Mouse (Mus musculus): ENCODE results near the gene Ttc28. TPM values are rescaled to one million over a fixed set of nuclear protein-coding genes. Genes with fewer than 3 reads are reported as not detected.
"Not testable (repeated sequence)": the region's sequence is repeated elsewhere in the genome, so short reads cannot be mapped to it uniquely, and the experiment has no call there.

Gene Ttc28
- total RNA-seq (2015; ENCODE audit: low replicate concordance): 4.2 and 5.4 TPM in 2 replicates
- total RNA-seq (2017; ENCODE audit: low replicate concordance): 3.9 and 6.8 TPM in 2 replicates

GRCm38 (mm10) chr5:110879584-110880374, at the start of gene Ttc28:
Gene Ttc28, plus strand, starts transcription at chr5:110879803.
- peak; percentile 87 for ATAC-seq (replicated peaks; ENCODE audit: low FRiP score, poor library complexity, severe bottlenecking)

GRCm38 (mm10) chr5:110831036-110831720, 48.4 kb upstream of the Ttc28 start:
- ATAC-seq (replicated peaks; ENCODE audit: low FRiP score, poor library complexity, severe bottlenecking): no peak

GRCm38 (mm10) chr5:110835959-110836358, 43.6 kb upstream of the Ttc28 start:
- peak; percentile 69 for ATAC-seq (replicated peaks; ENCODE audit: low FRiP score, poor library complexity, severe bottlenecking)

- ATAC-seq (replicated peaks; ENCODE audit: low FRiP score, poor library complexity, severe bottlenecking): not testable (repeated sequence)
Measured at GRCm38 (mm10) chr5:110838016-110838415, 41.6 kb upstream of the Ttc28 start.

- peak; percentile 36 for ATAC-seq (replicated peaks; ENCODE audit: low FRiP score, poor library complexity, severe bottlenecking)
Measured at GRCm38 (mm10) chr5:110839038-110839677, 40.4 kb upstream of the Ttc28 start.

- ATAC-seq (replicated peaks; ENCODE audit: low FRiP score, poor library complexity, severe bottlenecking): peak; percentile 81
Measured at GRCm38 (mm10) chr5:110839678-110840365, 39.8 kb upstream of the Ttc28 start, which contains the start of the genes Hscb and Chek2. Gene Hscb, minus strand, starts transcription at chr5:110839777. Gene Chek2, plus strand, starts transcription at chr5:110839979.

GRCm38 (mm10) chr5:110840465-110840864, 39.1 kb upstream of the Ttc28 start:
- ATAC-seq (replicated peaks; ENCODE audit: low FRiP score, poor library complexity, severe bottlenecking): 0 out of 2 replicates have a peak, but pooled peaks have one; percentile 16

GRCm38 (mm10) chr5:110841046-110841862, 38.3 kb upstream of the Ttc28 start:
- ATAC-seq (replicated peaks; ENCODE audit: low FRiP score, poor library complexity, severe bottlenecking): no peak

GRCm38 (mm10) chr5:110852990-110853389, 26.6 kb upstream of the Ttc28 start:
- ATAC-seq (replicated peaks; ENCODE audit: low FRiP score, poor library complexity, severe bottlenecking): no peak

GRCm38 (mm10) chr5:110857091-110857490, 22.5 kb upstream of the Ttc28 start:
- ATAC-seq (replicated peaks; ENCODE audit: low FRiP score, poor library complexity, severe bottlenecking): no peak

- no peak for ATAC-seq (replicated peaks; ENCODE audit: low FRiP score, poor library complexity, severe bottlenecking)
Measured at GRCm38 (mm10) chr5:110859013-110859650, 20.5 kb upstream of the Ttc28 start.

GRCm38 (mm10) chr5:110860445-110860844, 19.2 kb upstream of the Ttc28 start:
- ATAC-seq (replicated peaks; ENCODE audit: low FRiP score, poor library complexity, severe bottlenecking): no peak

GRCm38 (mm10) chr5:110868460-110868859, 11.1 kb upstream of the Ttc28 start:
- no peak for ATAC-seq (replicated peaks; ENCODE audit: low FRiP score, poor library complexity, severe bottlenecking)

- ATAC-seq (replicated peaks; ENCODE audit: low FRiP score, poor library complexity, severe bottlenecking): no peak
Measured at GRCm38 (mm10) chr5:110869242-110869669, 10.3 kb upstream of the Ttc28 start.

GRCm38 (mm10) chr5:110873160-110873559, 6.4 kb upstream of the Ttc28 start:
- no peak for ATAC-seq (replicated peaks; ENCODE audit: low FRiP score, poor library complexity, severe bottlenecking)

- no peak for ATAC-seq (replicated peaks; ENCODE audit: low FRiP score, poor library complexity, severe bottlenecking)
Measured at GRCm38 (mm10) chr5:110874711-110875110, 4.9 kb upstream of the Ttc28 start.

GRCm38 (mm10) chr5:110875286-110875685, 4.3 kb upstream of the Ttc28 start:
- no peak for ATAC-seq (replicated peaks; ENCODE audit: low FRiP score, poor library complexity, severe bottlenecking)
